Mouse (Mus musculus) thymus, adult 2 months (tissue): ENCODE measurements around the gene Trappc5.

Source experiments
- CTCF ChIP-seq: fragments of 200-500 bp; IDR thresholded peaks from 2 replicates; pipeline ENCODE4 v1.5.1; 2012; ENCODE audit warnings: mild to moderate bottlenecking, control low read depth, low read length, moderate library complexity, borderline replicate concordance; ENCODE audit not compliant: control insufficient read depth, poor library complexity, insufficient read depth; ENCODE audit errors: extremely low read depth
- POLR2A ChIP-seq: fragments of 200-500 bp; IDR thresholded peaks from 2 replicates; pipeline ENCODE4 v1.6.1; 2012; ENCODE audit warnings: mild to moderate bottlenecking, low read length, control low read depth, moderate library complexity; ENCODE audit not compliant: control insufficient read depth, poor library complexity, insufficient read depth; ENCODE audit errors: extremely low read depth

DNA sequence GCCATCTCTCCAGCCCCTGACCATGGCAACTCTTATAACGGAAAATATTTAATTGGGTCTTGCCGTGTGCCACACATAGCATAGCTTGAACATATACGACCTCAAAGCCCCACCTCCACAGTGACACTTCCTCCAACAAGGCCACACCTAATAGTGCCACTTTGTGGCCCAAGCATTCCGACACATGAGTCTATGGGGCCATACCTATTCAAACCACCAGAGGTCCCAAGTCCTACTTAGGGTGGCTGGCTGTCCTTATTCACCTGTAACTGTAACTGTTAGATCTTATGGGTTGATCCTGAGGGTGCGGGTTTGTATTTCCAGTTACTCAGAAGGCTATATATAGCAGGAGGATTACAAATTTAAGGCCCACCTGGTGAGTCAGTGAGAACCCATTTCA is 48.1 kb upstream of the Trappc5 start:
- TF ChIP-seq CTCF (no peak), POLR2A (no peak)
